21 mouse cellular contexts compared by ENCODE assay signal in the genomic region with DNA sequence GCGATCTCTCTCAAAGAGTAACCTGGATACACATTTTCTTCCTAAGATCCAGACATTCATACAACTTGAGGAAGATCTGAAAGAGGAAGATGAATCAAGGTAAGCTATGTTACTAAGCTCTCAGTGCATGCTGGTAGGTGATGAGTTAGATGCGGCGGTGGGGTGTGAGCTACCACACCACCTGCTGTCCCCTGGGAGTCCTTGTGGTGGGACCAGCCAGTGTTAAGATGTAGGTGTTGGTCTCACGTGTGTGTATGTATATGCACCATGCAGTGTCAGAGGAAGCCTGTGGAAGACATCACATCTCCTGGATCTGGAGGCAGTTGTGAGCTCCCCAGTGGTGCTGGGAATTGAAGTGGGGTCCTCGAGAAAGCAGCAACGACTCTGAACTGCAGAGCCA. TPM values are rescaled to one million over a fixed set of nuclear protein-coding genes. Genes with fewer than 3 reads are reported as not detected.
A peak's percentile ranks its signal among the peaks of the same experiment; 100 is the strongest.
DNase-seq lines count a peak whose midpoint lies in the region; ATAC-seq and TF ChIP-seq lines count a peak whose summit lies in the region.
"Had no signal": no experiment of that assay in that cellular context is flagged by ENCODE, and none has a peak within 500 bp of the region (broad histone marks: within the 10 kb centered on the region; RNA-seq: fewer than 3 reads in every experiment).

No protein-coding gene starts in this region.

- H3K9ac ChIP-seq in embryonic facial prominence, embryonic 15.5 days = no peak overlapping the region
- H3K9ac ChIP-seq: forebrain, postnatal 0 days; hindbrain, embryonic 13.5 days; liver, embryonic 13.5 days had no signal

- no peak overlapping the region for H3K4me2 ChIP-seq in embryonic facial prominence, embryonic 15.5 days (replicated peaks)
- H3K4me2 ChIP-seq in myocyte (ENCODE audit: low read depth) = peak overlapping the region; percentile 72
- H3K4me2 ChIP-seq: hindbrain, embryonic 13.5 days; liver, embryonic 13.5 days had no signal

- no peak for TF ChIP-seq CTCF in thymus, adult 2 months (IDR thresholded peaks at IDR 0.05; ENCODE audit: borderline replicate concordance, control insufficient read depth, extremely low read depth, insufficient read depth, low read length, poor library complexity)

- TF ChIP-seq POLR2A in thymus, adult 2 months (IDR thresholded peaks at IDR 0.05; ENCODE audit: control insufficient read depth, extremely low read depth, insufficient read depth, low read length, poor library complexity) = no peak
- no peak for TF ChIP-seq POLR2A in myocyte (IDR thresholded peaks at IDR 0.05; ENCODE audit: insufficient read length, low read depth)

- no peaks in the 10 kb centered on the region for H3K27me3 ChIP-seq in thymus, adult 2 months (ENCODE audit: control insufficient read depth, insufficient read depth, low read length)
- H3K27me3 ChIP-seq in embryonic facial prominence, embryonic 15.5 days = no peaks in the 10 kb centered on the region
- no peaks in the 10 kb centered on the region for H3K27me3 ChIP-seq in myocyte (ENCODE audit: control insufficient read depth, insufficient read depth, insufficient read length)
- H3K27me3 ChIP-seq: hindbrain, embryonic 13.5 days; liver, embryonic 13.5 days had no signal

- H3K79me2 ChIP-seq in myocyte (ENCODE audit: control insufficient read depth, insufficient read depth) = no peaks in the 10 kb centered on the region

- H3K4me1 ChIP-seq in thymus, adult 2 months (replicated peaks; ENCODE audit: control insufficient read depth, insufficient read depth, low read length) = peaks cover 12% of the 10 kb centered on the region
- H3K4me1 ChIP-seq in embryonic facial prominence, embryonic 15.5 days = peaks cover 25% of the 10 kb centered on the region

- H3K4me3 ChIP-seq in thymus, adult 2 months (ENCODE audit: control insufficient read depth, insufficient read depth, low read length) = no peak overlapping the region
- no peak overlapping the region for H3K4me3 ChIP-seq in embryonic facial prominence, embryonic 15.5 days (replicated peaks)
- H3K4me3 ChIP-seq in myocyte = no peak overlapping the region
- H3K4me3 ChIP-seq: heart, adult 2 months; hindbrain, embryonic 13.5 days; liver, embryonic 13.5 days had no signal

- no peak for ATAC-seq in embryonic facial prominence, embryonic 15.5 days (ENCODE audit: insufficient number of reproducible peaks, low FRiP score, low TSS enrichment, low read depth)
- ATAC-seq in inflammation-experienced regulatory T-cells, adult 6 months = no peak

- no peak for DNase-seq in thymus, adult 2 months
- no peak for DNase-seq in thymus, postnatal 36 days
- DNase-seq in yolk sac, embryonic 10.5 days (ENCODE audit: low spot score) = no peak
- no peak for DNase-seq in right cerebral cortex, postnatal 36 days (ENCODE audit: low spot score in 2 of 2)
- DNase-seq: adrenal gland, postnatal 25 days; cerebellum, adult 9-10 months; forebrain, postnatal 0 days; gastrocnemius, postnatal 25 days; heart, adult 2 months; kidney, adult 18-20 months; kidney, postnatal 10 days; left cerebral cortex, postnatal 4 days; liver, embryonic 13.5 days; lung, postnatal 4 days; midbrain, embryonic 14.5 days; right cerebral cortex, adult 18-20 months; thymus, adult 18-20 months had no signal

- 0 out of 2 replicates have a peak overlapping the region, but pooled peaks have one; percentile 13 for H3K27ac ChIP-seq in thymus, adult 2 months (ENCODE audit: control insufficient read depth, insufficient read depth, low read length)
- 0 out of 2 replicates have a peak overlapping the region, but pooled peaks have one; percentile 35 for H3K27ac ChIP-seq in embryonic facial prominence, embryonic 15.5 days (replicated peaks)
- H3K27ac ChIP-seq: heart, adult 2 months; hindbrain, embryonic 13.5 days had no signal

- 0 out of 2 replicates have a peak, but pooled peaks cover 7% of the 10 kb centered on the region for H3K9me3 ChIP-seq in embryonic facial prominence, embryonic 15.5 days (replicated peaks)

- no peaks in the 10 kb centered on the region; the same call in 1 of the 2 replicates for H3K36me3 ChIP-seq in thymus, adult 2 months (ENCODE audit: control insufficient read depth, insufficient read depth, low read length)
- H3K36me3 ChIP-seq in embryonic facial prominence, embryonic 15.5 days = peaks cover 14% of the 10 kb centered on the region
- no peaks in the 10 kb centered on the region for H3K36me3 ChIP-seq in myocyte (ENCODE audit: control insufficient read depth, insufficient read depth)

- WGBS in thymus, adult 2 months = 97% methylated on average over 6 of the region's 6 CpGs
- whole genome bisulfite sequencing in embryonic facial prominence, embryonic 15.5 days = 88% methylated on average over 6 of the region's 6 CpGs

- no peak overlapping the region for H3ac ChIP-seq in myocyte (ENCODE audit: control insufficient read depth, insufficient read length)

TF ChIP-seq in myocyte, 11 proteins besides CTCF, POLR2A, EP300 and RAD21:
- TF ChIP-seq SRF (IDR thresholded peaks at IDR 0.05; ENCODE audit: control insufficient read depth, insufficient read length, low read depth) (no peak), MAX (IDR thresholded peaks at IDR 0.05; ENCODE audit: low read depth) (no peak), E2F4 (IDR thresholded peaks at IDR 0.05; ENCODE audit: insufficient read depth) (no peak), POLR2AphosphoS2 (IDR thresholded peaks at IDR 0.05; ENCODE audit: insufficient read length, low read depth) (no peak), TCF3 (IDR thresholded peaks at IDR 0.05; ENCODE audit: insufficient read length, low read depth) (no peak), TCF12 (IDR thresholded peaks at IDR 0.05; ENCODE audit: insufficient read depth, poor library complexity, severe bottlenecking) (no peak), MYOD1 (IDR thresholded peaks at IDR 0.05; ENCODE audit: control insufficient read depth in 1 of 3, insufficient read length in 2 of 3, low read depth in 2 of 3) (peak in 2 of 3 experiments; percentile 25 to 43), REST (IDR thresholded peaks at IDR 0.05; ENCODE audit: insufficient read depth, insufficient read length) (no peak)

RNA-seq across cellular contexts. Expression of gene Morc3, which starts 24.8 kb away (rescaled TPM):
- 16.7 and 17.4 TPM in 2 replicates for polyA plus RNA-seq in thymus, adult 2 months (2012; rRNA removed)
- 30.5 and 33.2 TPM in 2 replicates for polyA plus RNA-seq in embryonic facial prominence, embryonic 15.5 days (2015; fragmentation: Nextera tagmentation; extraction: Ambion mirVana)
- polyA plus RNA-seq in myocyte (2012; fragmentation: generic; extraction: Trizol) = 10.6 TPM
- polyA plus RNA-seq in inflammation-experienced regulatory T-cells, adult 6 months (2017; shearing (Covaris generic)) = 10 to 100 TPM; 78.1 to 84.6 (median 80.9) TPM
